Mouse (Mus musculus): ENCODE measurements at regions not wholly inside any gene's neighbourhood (a gene's known extent, or its start where the extent isn't known, plus 50 kb on each side); places are given as distances from the start of the nearest gene placed in this dataset.

DNA sequence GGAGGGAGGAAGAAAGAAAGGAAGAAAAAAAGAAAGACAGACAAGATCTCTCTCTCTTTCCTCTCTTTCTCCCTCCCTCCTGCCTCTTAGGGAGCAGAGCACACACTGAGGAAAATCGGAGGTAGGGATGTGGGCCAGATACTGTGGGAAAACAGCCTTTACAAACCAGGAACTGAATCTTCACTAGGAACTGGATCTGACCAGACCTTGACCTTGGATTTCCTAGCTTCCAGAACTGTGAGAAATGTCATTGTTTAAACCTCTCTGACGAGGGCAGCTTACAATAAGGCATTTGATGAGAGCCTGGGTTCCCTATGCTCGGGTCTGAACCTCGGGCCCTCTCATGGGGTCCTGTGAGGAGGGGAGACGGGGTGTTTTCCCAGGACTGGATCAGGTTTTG is 157.7 kb upstream of the 4930535I16Rik start:
- Histone ChIP-seq H3K79me3 (ENCODE audit: low read depth) (no peaks in the 10 kb centered on the region), H3K36me3 (ENCODE audit: control insufficient read depth, insufficient read depth) (no peaks in the 10 kb centered on the region), H3K27me3 (ENCODE audit: control insufficient read depth, insufficient read depth, insufficient read length) (no peaks in the 10 kb centered on the region), H3K79me2 (ENCODE audit: control insufficient read depth, insufficient read depth) (no peaks in the 10 kb centered on the region), H3K4me3 (ENCODE audit: insufficient read depth, poor library complexity, severe bottlenecking) (no peak overlapping the region), H3ac (ENCODE audit: control insufficient read depth, insufficient read length, low read depth) (no peak overlapping the region)
- TF ChIP-seq USF1 (IDR thresholded peaks at IDR 0.05; ENCODE audit: low read depth) (no peak), CEBPB (IDR thresholded peaks at IDR 0.05; ENCODE audit: low read depth) (no peak), CTCF (IDR thresholded peaks at IDR 0.05; ENCODE audit: control insufficient read depth, insufficient read depth, insufficient read length) (no peak), MYOG (IDR thresholded peaks at IDR 0.05; ENCODE audit: control insufficient read depth, extremely low read depth, insufficient read length) (no peak), MYOD1 (IDR thresholded peaks at IDR 0.05; ENCODE audit: control insufficient read depth, insufficient read length, low read depth) (no peak), FOSL1 (IDR thresholded peaks at IDR 0.05; ENCODE audit: insufficient read depth, low read length, poor library complexity, severe bottlenecking) (no peak), MAX (IDR thresholded peaks at IDR 0.05) (no peak)

DNA sequence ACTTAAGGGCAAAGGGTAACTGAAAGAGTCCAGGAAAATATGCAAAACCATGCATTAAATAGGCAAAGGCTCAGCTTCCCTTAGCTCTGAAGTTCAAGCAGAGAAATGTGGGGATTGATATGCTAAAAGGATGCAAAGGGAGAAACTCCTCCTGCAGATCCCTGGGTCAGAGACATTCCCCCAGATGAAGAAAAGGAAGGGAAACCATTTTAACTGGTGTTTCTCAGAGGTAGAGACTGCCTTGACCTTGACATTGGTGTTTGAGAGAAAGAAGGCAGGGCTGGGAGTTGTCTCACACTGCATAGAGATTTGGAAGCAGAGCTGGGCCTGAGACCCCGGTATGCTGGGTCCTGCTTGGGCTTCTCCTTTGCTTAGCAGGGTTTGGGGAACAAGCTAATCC is 155.8 kb upstream of the 4930535I16Rik start:
- Histone ChIP-seq H3K79me2 (ENCODE audit: control insufficient read depth, insufficient read depth) (no peaks in the 10 kb centered on the region), H3K27me3 (ENCODE audit: control insufficient read depth, insufficient read depth, insufficient read length) (no peaks in the 10 kb centered on the region), H3K4me3 (ENCODE audit: insufficient read depth, poor library complexity, severe bottlenecking) (no peak overlapping the region), H3K36me3 (ENCODE audit: control insufficient read depth, insufficient read depth) (no peaks in the 10 kb centered on the region), H3K79me3 (ENCODE audit: low read depth) (no peaks in the 10 kb centered on the region), H3ac (ENCODE audit: control insufficient read depth, insufficient read length, low read depth) (no peak overlapping the region)
- TF ChIP-seq MAX (IDR thresholded peaks at IDR 0.05) = no peak
- TF ChIP-seq FOSL1 (IDR thresholded peaks at IDR 0.05; ENCODE audit: insufficient read depth, low read length, poor library complexity, severe bottlenecking) = no peak
- no peak for TF ChIP-seq MYOD1 (IDR thresholded peaks at IDR 0.05; ENCODE audit: control insufficient read depth, insufficient read length, low read depth)
- TF ChIP-seq CTCF (IDR thresholded peaks at IDR 0.05; ENCODE audit: control insufficient read depth, insufficient read depth, insufficient read length) = no peak
- TF ChIP-seq USF1 (IDR thresholded peaks at IDR 0.05; ENCODE audit: low read depth) = no peak
- no peak for TF ChIP-seq CEBPB (IDR thresholded peaks at IDR 0.05; ENCODE audit: low read depth)
- TF ChIP-seq MYOG (IDR thresholded peaks at IDR 0.05; ENCODE audit: control insufficient read depth, extremely low read depth, insufficient read length) = no peak

DNA sequence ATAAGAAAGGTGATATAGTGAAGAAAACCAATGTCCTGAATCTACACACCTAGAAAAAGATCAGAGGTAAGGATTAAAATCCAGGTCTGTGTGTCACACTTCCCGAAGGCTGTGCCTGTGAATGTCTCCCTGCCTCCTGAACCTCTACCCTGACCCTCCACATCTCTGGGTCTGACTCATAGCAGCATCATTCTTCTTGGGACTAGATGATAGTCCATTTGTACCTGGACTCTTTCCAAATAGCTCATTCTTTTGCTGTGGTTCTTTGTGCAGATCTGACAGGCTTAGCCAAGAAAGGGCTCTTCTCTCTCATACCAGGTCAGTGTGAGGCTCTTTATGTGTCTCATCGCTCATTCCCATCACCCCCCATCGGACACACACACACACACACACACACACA is 146.8 kb upstream of the 4930535I16Rik start:
- Histone ChIP-seq H3ac (ENCODE audit: control insufficient read depth, insufficient read length, low read depth) (no peak overlapping the region), H3K79me3 (ENCODE audit: low read depth) (no peaks in the 10 kb centered on the region), H3K27me3 (ENCODE audit: control insufficient read depth, insufficient read depth, insufficient read length) (no peaks in the 10 kb centered on the region), H3K36me3 (ENCODE audit: control insufficient read depth, insufficient read depth) (no peaks in the 10 kb centered on the region), H3K79me2 (ENCODE audit: control insufficient read depth, insufficient read depth) (no peaks in the 10 kb centered on the region), H3K4me3 (ENCODE audit: insufficient read depth, poor library complexity, severe bottlenecking) (no peak overlapping the region)
- TF ChIP-seq MAX (IDR thresholded peaks at IDR 0.05) (no peak), FOSL1 (IDR thresholded peaks at IDR 0.05; ENCODE audit: insufficient read depth, low read length, poor library complexity, severe bottlenecking) (no peak), CEBPB (IDR thresholded peaks at IDR 0.05; ENCODE audit: low read depth) (no peak), MYOG (IDR thresholded peaks at IDR 0.05; ENCODE audit: control insufficient read depth, extremely low read depth, insufficient read length) (no peak), CTCF (IDR thresholded peaks at IDR 0.05; ENCODE audit: control insufficient read depth, insufficient read depth, insufficient read length) (no peak)

DNA sequence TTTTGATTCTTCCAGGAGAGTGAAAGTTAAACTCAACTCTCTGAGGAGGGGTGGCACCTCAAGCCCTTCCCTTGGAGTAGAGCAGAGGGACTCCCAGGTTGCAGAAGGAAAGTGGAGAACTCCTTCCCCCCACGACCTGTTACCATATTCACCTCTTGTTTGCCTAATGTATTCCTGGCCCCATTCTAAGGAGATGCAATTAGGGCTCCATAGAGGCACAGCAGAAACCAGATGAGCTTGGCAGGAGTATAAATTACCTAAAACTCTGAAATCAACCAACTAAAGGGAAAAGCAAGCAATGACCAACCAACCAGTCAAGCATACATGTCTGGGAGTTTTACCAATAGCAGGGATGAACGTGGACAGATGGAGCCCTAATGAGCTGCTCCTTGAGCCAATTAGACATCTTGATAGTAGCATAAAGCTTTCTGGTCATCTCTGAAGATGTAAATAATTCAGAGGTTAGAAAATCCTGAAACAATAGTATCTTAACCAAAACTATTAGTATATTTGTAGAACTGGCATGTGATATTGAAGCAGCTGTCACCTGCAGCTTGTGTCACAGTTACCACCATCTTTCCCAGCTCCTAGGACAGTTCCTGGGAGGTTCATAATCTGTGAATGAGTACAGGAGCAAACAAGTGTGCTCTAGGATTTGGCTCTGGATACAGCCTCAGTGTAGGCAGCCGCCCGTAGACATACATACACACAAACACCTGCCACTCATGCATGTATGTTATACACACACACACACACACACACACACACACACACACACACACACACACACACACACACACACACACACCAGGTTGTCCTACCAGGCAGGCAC is 145.7 kb upstream of the 4930535I16Rik start:
- Histone ChIP-seq H3K4me3 (ENCODE audit: insufficient read depth, poor library complexity, severe bottlenecking) (no peak overlapping the region), H3K79me2 (ENCODE audit: control insufficient read depth, insufficient read depth) (no peaks in the 10 kb centered on the region), H3K36me3 (ENCODE audit: control insufficient read depth, insufficient read depth) (no peaks in the 10 kb centered on the region), H3K27me3 (ENCODE audit: control insufficient read depth, insufficient read depth, insufficient read length) (no peaks in the 10 kb centered on the region), H3K79me3 (ENCODE audit: low read depth) (no peaks in the 10 kb centered on the region), H3ac (ENCODE audit: control insufficient read depth, insufficient read length, low read depth) (no peak overlapping the region)
- TF ChIP-seq CTCF (IDR thresholded peaks at IDR 0.05; ENCODE audit: control insufficient read depth, insufficient read depth, insufficient read length) (no peak), FOSL1 (IDR thresholded peaks at IDR 0.05; ENCODE audit: insufficient read depth, low read length, poor library complexity, severe bottlenecking) (no peak), MAX (IDR thresholded peaks at IDR 0.05) (no peak), CEBPB (IDR thresholded peaks at IDR 0.05; ENCODE audit: low read depth) (no peak), USF1 (IDR thresholded peaks at IDR 0.05; ENCODE audit: low read depth) (no peak), MYOG (IDR thresholded peaks at IDR 0.05; ENCODE audit: control insufficient read depth, extremely low read depth, insufficient read length) (no peak), MYOD1 (IDR thresholded peaks at IDR 0.05; ENCODE audit: control insufficient read depth, insufficient read length, low read depth) (no peak)

DNA sequence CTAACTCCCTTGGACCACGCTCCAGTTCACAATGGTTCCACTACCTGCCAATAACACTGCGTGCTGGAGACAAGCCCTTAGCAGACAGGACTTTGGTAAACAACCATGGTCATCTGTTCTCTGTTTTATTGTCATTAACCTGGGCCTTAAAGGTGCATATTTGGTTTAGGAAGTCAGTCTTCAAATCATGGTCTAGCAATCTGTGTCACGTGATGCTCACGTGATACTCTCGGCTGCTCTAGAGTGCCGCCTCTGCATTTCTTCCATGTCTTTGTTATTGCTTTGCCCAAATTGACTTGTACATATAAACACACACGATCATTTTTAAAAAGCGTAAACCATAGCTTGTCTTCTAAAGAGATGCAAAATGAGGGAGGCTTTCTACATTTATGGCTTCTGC is 139.8 kb upstream of the 4930535I16Rik start:
- TF ChIP-seq MYOD1 (IDR thresholded peaks at IDR 0.05; ENCODE audit: control insufficient read depth, insufficient read length, low read depth) (no peak), FOSL1 (IDR thresholded peaks at IDR 0.05; ENCODE audit: insufficient read depth, low read length, poor library complexity, severe bottlenecking) (no peak), USF1 (IDR thresholded peaks at IDR 0.05; ENCODE audit: low read depth) (peak; percentile 41)
- Histone ChIP-seq H3K36me3 (ENCODE audit: control insufficient read depth, insufficient read depth) (no peaks in the 10 kb centered on the region), H3K4me3 (ENCODE audit: insufficient read depth, poor library complexity, severe bottlenecking) (no peak overlapping the region), H3K79me3 (ENCODE audit: low read depth) (no peaks in the 10 kb centered on the region), H3K27me3 (ENCODE audit: control insufficient read depth, insufficient read depth, insufficient read length) (no peaks in the 10 kb centered on the region), H3ac (ENCODE audit: control insufficient read depth, insufficient read length, low read depth) (no peak overlapping the region), H3K79me2 (ENCODE audit: control insufficient read depth, insufficient read depth) (no peaks in the 10 kb centered on the region)

Measured in C2C12 (cell line).